Mouse (Mus musculus) effector memory CD4-positive, alpha-beta T cell, adult 7 months (primary cell): ENCODE data around the gene Gatad2b. TPM values are rescaled to one million over a fixed set of nuclear protein-coding genes. Genes with fewer than 3 reads are reported as not detected.

Source experiments
- polyA plus RNA-seq: library from polyadenylated mRNA; unstranded; fragments of 100-300 nt; shearing (Covaris generic); gene quantifications from one replicate; pipeline ENCODE4 v1.2.1, GENCODE M21; 2017

Gatad2b gene
- 9.5 TPM for polyA plus RNA-seq

DNA sequence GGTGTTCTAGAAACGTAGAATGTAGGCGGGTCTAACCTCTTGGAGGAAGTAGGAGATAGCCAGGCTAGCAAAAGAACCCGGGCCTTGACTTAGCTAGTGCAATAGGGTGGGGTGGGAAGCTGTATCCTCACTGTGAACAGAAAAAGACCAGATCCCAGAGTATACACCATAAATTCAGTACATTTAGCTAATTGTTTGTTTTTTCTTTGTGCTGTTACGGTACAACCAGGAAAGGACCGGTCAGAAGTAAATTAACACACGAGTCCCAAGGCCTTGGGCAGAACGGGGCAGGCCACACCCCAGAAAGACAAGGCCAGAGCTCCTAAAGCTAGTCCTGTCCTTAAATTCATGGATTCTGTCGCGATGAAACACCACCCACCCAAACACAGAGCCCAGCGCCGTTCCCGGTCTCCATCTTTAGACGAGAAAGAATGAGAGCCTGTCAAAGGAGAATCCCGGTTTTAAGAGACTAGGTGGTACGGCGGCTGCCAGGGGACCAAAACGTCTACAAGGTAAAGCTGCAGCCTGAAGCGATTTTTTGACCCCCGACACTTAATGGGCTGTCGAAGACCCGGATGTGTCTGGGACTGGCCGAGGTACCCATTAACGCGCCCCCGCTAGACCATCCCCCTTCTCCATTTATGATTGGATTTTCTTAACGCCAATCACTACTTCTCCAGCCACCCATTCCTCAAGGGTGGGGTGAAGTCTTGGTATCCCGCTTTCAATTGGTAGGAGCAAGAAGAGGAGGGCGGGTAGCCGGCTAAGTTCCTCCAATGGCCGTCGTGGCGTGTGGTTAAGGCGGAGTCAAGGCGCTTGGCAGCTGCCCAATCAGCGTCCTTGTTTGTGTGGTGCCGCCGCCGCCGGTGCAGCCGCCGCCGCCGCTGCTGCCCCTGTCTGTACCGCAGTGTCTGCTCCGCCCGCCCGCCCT lies at the start of gene Gatad2b:
Gatad2b (plus strand) TSS at position 834 of the 931 bp plus-strand sequence.

DNA sequence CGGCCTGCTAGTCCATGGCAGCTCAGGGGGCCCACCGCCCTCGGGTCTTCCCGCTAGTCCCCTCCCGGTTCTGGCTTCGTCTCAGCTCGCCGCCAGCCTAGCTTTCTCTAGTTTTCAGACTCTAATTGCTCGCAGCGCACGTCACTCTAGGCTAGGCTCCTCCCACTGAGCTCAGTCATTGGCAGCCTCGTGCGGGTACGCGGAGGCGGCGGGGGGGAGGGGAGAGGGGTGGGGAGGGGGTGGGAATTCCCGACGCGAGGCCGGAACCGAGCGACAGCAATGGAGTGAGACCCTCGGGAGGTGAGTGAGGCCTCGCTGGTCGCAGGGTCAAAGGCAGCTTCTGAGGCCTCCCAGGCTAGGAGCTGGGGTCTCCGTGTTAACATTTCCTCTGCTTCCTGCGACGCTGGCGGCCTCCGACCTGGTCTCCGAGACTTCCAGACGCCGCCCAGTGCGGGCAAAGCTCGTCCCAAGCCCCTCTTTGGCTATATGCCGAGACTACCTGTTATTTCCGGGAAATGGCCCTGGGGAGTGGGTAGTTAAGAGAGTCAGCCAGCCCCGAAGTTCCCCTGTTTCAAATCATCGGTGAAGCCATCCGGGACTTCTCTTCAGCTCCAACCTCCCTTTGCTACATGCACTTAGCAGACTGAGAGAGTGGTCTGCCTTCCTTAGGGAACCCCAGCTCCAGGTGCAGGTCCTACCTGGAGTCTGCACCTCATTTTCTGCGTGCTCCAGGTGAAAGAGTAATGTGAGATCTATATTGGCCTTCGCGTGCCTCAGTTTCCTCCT lies 44.8 kb upstream of the Gatad2b start, which contains the start of gene Slc39a1:
Slc39a1 (plus strand) TSS at position 213 of the 786 bp plus-strand sequence.

DNA sequence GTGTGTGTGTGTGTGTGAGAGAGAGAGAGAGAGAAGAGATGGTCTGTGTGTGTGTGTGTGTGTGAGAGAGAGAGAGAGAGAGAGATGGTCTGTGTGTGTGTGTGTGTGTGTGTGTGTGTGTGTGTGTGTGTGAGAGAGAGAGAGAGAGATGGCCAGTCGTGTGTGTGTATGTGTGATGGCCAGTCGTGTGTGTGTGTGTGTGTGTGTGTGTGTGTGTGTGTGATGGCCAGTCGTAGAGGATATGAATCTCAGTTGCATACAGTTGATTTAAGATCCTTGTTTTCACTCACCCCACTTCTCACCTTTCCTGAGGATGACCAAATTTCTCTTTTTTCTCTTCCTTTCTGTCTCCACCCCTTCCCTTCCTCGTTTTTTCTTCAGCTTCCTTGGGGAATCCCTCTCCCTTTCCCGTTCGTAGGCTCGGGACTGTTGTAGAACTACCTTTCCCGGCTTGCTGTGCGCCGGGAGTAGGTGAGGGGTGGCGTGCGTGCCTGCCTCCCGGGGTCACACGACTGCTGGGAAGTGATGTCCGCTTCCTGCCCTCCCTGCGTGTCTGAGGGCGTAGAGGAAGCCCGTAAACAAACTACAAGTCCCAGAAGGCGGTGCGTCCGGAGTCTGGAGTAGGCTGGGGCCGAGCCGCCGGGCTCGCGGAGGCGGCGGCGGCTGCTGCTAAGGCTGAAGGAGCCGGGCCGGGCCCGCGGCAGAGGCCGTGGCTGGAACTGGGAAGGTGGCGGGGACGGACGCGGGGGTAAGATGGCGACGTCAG lies 39.1 kb upstream of the Gatad2b start, which contains the start of gene Crtc2:
Crtc2 (plus strand) TSS at position 511 of the 766 bp plus-strand sequence.

DNA sequence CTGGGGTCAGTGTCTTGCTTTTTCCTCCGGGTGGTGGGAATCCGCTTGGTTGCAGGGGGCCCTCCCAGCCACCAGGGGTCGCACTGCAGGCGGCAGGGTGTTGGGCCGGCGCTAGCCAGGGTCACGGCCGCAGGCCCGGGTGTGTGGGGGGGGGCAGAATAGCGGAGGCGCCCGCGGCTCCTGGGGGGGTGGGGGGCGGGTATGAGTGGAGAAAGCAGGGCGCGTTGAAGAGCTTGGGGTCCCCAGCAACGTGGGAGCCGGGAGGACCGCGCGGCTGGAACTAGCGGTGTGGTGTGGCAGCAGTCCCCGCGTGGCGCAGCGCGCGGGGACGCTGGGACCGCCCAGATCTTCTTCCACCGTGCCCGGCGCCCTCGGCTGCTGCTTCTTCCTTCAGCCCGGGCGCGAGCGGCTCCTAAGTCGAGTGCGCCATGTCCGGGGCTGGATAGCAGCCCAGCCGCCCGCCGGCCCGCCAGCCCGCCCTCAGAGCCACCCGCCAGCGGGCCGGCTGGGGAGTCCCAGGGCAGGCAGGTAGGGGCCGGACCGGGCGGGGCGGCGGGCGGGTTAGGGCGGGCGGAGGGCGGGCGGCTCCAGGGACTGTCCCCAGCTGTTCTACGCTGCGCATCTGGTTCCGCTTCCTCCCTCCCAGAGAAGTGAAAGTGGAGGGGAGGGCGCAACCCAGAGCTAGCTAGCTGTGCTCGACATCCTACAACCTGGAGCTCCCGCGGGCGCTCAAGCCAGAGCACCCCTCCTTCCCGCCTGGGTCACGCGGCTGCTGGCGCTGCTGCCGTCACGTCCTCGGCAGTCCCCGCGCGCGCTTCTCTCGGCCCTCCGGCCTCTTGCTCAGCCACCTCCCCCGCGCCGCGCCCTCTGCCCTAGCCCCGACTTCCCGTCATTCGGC lies 27.7 kb upstream of the Gatad2b start, which contains the start of gene Dennd4b:
Dennd4b (plus strand) TSS at position 152 of the 898 bp plus-strand sequence.

DNA sequence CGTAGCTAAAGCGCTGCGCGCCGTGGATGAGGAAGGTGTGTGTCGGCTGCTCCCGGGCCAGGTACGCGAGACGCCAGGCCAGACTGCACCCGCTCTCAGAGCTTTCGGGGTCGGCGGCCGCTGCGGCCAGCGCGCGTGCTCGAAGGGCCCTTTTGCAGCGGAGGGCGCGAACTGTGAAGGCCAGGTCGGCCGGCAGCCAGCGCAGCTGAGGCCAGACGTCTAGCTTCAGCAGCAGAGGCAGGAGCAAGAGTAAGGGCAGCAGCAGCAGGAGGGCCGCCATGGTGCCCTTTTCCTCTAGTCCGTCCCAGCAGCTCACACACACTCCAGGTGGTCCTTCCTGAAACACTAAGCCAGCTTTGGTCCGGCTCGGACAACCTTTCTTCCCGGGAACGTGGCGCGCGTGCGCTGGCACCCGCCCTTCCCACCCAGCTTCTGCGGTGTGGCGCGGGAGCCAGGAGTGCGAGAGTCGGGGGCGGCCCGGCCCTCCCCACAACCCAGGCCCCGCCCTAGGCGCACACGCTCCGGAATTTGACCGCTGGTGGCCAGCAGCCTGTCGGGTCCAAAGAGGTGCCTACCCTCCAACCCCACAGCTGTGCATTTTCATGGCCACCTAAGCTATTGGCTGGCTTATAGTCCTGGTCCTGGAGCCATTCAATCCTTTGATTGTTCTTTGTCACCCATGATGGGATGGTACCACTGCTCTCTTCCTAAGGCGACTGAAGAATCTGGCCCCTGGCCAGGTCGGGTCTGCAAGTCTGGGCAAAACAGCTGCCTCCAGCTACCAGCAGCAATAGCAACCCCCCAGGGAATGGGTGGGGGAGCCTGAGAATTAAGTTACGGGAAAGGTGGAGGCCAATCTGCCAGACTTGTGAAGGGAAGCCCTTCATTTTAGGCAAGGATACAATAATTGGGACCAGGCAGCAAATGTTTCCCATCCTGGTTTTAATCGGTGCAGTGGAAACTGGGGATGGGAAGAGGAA lies 96.8 kb downstream of the Gatad2b start, which contains the start of gene Slc27a3:
Slc27a3 (minus strand) TSS at position 428 of the 980 bp plus-strand sequence.

Other genes with a start within 250 kb of the Gatad2b start
- 108 TPM for gene 4933434E20Rik, start 241.5 kb upstream of the Gatad2b start, polyA plus RNA-seq
- 177 TPM for gene Ubap2l, start 240.6 kb upstream of the Gatad2b start, polyA plus RNA-seq
- 905 TPM for gene Tpm3, start 220.5 kb upstream of the Gatad2b start, polyA plus RNA-seq
- gene Nup210l, start 189.0 kb upstream of the Gatad2b start, polyA plus RNA-seq, result 0.09 TPM
- 3,227 TPM for gene Rps27, start 79.5 kb upstream of the Gatad2b start, polyA plus RNA-seq
- gene Rab13, start 79.5 kb upstream of the Gatad2b start, polyA plus RNA-seq, result 0.91 TPM
- gene Jtb, start 61.6 kb upstream of the Gatad2b start, polyA plus RNA-seq, result 161 TPM
- gene Creb3l4, start 49.7 kb upstream of the Gatad2b start, polyA plus RNA-seq, result not detected
- 1.5 TPM for gene Slc39a1, start 45.0 kb upstream of the Gatad2b start, polyA plus RNA-seq
- gene Crtc2, start 39.0 kb upstream of the Gatad2b start, polyA plus RNA-seq, result 108 TPM
- gene Dennd4b, start 28.0 kb upstream of the Gatad2b start, polyA plus RNA-seq, result 29.0 TPM
- gene Slc27a3, start 96.8 kb downstream of the Gatad2b start, polyA plus RNA-seq, result not detected
- 22.0 TPM for gene Ints3, start 140.4 kb downstream of the Gatad2b start, polyA plus RNA-seq
- gene Npr1, start 172.7 kb downstream of the Gatad2b start, polyA plus RNA-seq, result not detected
- 88.3 TPM for gene Ilf2, start 182.9 kb downstream of the Gatad2b start, polyA plus RNA-seq
- gene Snapin, start 197.9 kb downstream of the Gatad2b start, polyA plus RNA-seq, result 54.4 TPM
- 165 TPM for gene Chtop, start 216.3 kb downstream of the Gatad2b start, polyA plus RNA-seq
- 2.7 TPM for gene S100a1, start 221.2 kb downstream of the Gatad2b start, polyA plus RNA-seq
- 153 TPM for gene S100a13, start 221.3 kb downstream of the Gatad2b start, polyA plus RNA-seq
- not detected for gene S100a14, start 233.7 kb downstream of the Gatad2b start, polyA plus RNA-seq
- not detected for gene S100a16, start 244.1 kb downstream of the Gatad2b start, polyA plus RNA-seq